ENCODE assay signal across 24 mouse cellular contexts in the genomic region with DNA sequence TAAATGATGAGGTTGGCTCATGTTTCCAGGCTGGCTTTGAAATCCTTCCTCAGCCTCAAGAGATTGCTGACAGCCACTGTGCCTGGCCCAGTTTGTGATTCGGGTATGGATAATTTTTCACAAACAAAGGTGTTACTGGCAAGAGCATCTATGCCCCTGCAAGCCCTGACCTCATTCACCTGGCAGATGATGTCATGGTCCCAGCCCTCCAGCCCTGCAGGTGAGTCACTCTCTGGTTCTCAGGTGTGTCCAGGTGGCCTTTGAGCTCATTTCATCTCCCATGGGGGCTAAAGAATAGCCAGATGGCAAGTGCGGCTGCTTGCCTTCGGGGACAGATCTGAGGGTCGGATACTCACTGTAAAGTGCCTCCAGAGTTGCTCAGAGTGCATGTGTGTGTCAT. TPM values are rescaled to one million over a fixed set of nuclear protein-coding genes. Genes with fewer than 3 reads are reported as not detected.
DNase-seq lines count a peak whose midpoint lies in the region; ATAC-seq and TF ChIP-seq lines count a peak whose summit lies in the region.
"Had no signal": no experiment of that assay in that cellular context is flagged by ENCODE, and none has a peak within 500 bp of the region (broad histone marks: within the 10 kb centered on the region; RNA-seq: fewer than 3 reads in every experiment).

No protein-coding gene starts in this region.

- H3K4me1 ChIP-seq in intestine, embryonic 16.5 days (ENCODE audit: control insufficient read depth, insufficient read depth, low read length), result peaks cover 6% of the 10 kb centered on the region
- H3K4me1 ChIP-seq in intestine, embryonic 15.5 days (replicated peaks), result peaks cover 10% of the 10 kb centered on the region; the same call in 1 of the 2 replicates
- H3K4me1 ChIP-seq in stomach, postnatal 0 days (replicated peaks; ENCODE audit: control insufficient read depth, insufficient read depth), result no peaks in the 10 kb centered on the region

- H3K4me2 ChIP-seq in intestine, embryonic 16.5 days (ENCODE audit: low read depth, low read length), result no peak overlapping the region
- no peak overlapping the region for H3K4me2 ChIP-seq in intestine, embryonic 15.5 days (replicated peaks)
- no peak overlapping the region for H3K4me2 ChIP-seq in stomach, postnatal 0 days (replicated peaks; ENCODE audit: low read depth)
- H3K4me2 ChIP-seq: embryonic facial prominence, embryonic 12.5 days; embryonic facial prominence, embryonic 15.5 days; heart, embryonic 13.5 days; hindbrain, embryonic 14.5 days had no signal

- TF ChIP-seq CTCF in stomach, postnatal 0 days (IDR thresholded peaks at IDR 0.05; ENCODE audit: low read depth), result no peak

- H3K27me3 ChIP-seq in intestine, embryonic 16.5 days (replicated peaks; ENCODE audit: control insufficient read depth, insufficient read depth, low read length), result no peaks in the 10 kb centered on the region
- H3K27me3 ChIP-seq in intestine, embryonic 15.5 days (replicated peaks), result no peaks in the 10 kb centered on the region
- no peaks in the 10 kb centered on the region for H3K27me3 ChIP-seq in stomach, postnatal 0 days (ENCODE audit: control insufficient read depth, insufficient read depth, low read length)
- H3K27me3 ChIP-seq: embryonic facial prominence, embryonic 12.5 days; embryonic facial prominence, embryonic 15.5 days; heart, embryonic 13.5 days had no signal

- ATAC-seq in intestine, embryonic 16.5 days, result no peak
- no peak for ATAC-seq in intestine, embryonic 15.5 days
- peak; percentile 59; the same call in 1 of the 2 replicates for ATAC-seq in stomach, postnatal 0 days (ENCODE audit: low FRiP score, low TSS enrichment)
- ATAC-seq: CD4-positive, CD25-positive, alpha-beta regulatory T cell, adult 4 months; forebrain, embryonic 14.5 days; forebrain, postnatal 0 days; hindbrain, postnatal 0 days; inflammation-experienced regulatory T-cells, adult 6 months had no signal

- H3K9ac ChIP-seq in intestine, embryonic 16.5 days (ENCODE audit: low read depth, low read length), result 0 out of 2 replicates have a peak overlapping the region, but pooled peaks have one; percentile 29
- no peak overlapping the region for H3K9ac ChIP-seq in intestine, embryonic 15.5 days
- no peak overlapping the region for H3K9ac ChIP-seq in stomach, postnatal 0 days (ENCODE audit: low read length)
- H3K9ac ChIP-seq: embryonic facial prominence, embryonic 12.5 days; embryonic facial prominence, embryonic 15.5 days; forebrain, postnatal 0 days; heart, embryonic 13.5 days; hindbrain, embryonic 14.5 days had no signal

- no peak for TF ChIP-seq EP300 in stomach, postnatal 0 days (optimal IDR thresholded peaks at IDR 0.05)

- no peaks in the 10 kb centered on the region for H3K36me3 ChIP-seq in intestine, embryonic 16.5 days (ENCODE audit: control insufficient read depth, insufficient read depth, low read length)
- H3K36me3 ChIP-seq in intestine, embryonic 15.5 days, result no peaks in the 10 kb centered on the region
- no peaks in the 10 kb centered on the region for H3K36me3 ChIP-seq in stomach, postnatal 0 days (ENCODE audit: control insufficient read depth, insufficient read depth, low read length)
- H3K36me3 ChIP-seq: embryonic facial prominence, embryonic 12.5 days; heart, embryonic 13.5 days had no signal

- WGBS in intestine, embryonic 16.5 days, result 68% methylated on average over 4 of the region's 4 CpGs
- 74% methylated on average over 4 of the region's 4 CpGs for WGBS in intestine, embryonic 15.5 days
- WGBS in stomach, postnatal 0 days, result 84% methylated on average over 4 of the region's 4 CpGs

- no peak overlapping the region for H3K27ac ChIP-seq in intestine, embryonic 16.5 days (ENCODE audit: low read length)
- no peak overlapping the region for H3K27ac ChIP-seq in intestine, embryonic 15.5 days
- H3K27ac ChIP-seq in stomach, postnatal 0 days (replicated peaks), result no peak overlapping the region
- H3K27ac ChIP-seq: embryonic facial prominence, embryonic 12.5 days; embryonic facial prominence, embryonic 15.5 days; hindbrain, embryonic 14.5 days; hindbrain, postnatal 0 days had no signal

- H3K4me3 ChIP-seq in intestine, embryonic 16.5 days (ENCODE audit: low read length), result no peak overlapping the region
- H3K4me3 ChIP-seq in intestine, embryonic 15.5 days (replicated peaks), result no peak overlapping the region
- no peak overlapping the region for H3K4me3 ChIP-seq in stomach, postnatal 0 days (ENCODE audit: low read depth, low read length)
- H3K4me3 ChIP-seq: embryonic facial prominence, embryonic 12.5 days; embryonic facial prominence, embryonic 15.5 days; heart, adult 2 months; heart, embryonic 10.5 days; heart, embryonic 13.5 days had no signal

- H3K9me3 ChIP-seq in intestine, embryonic 16.5 days (ENCODE audit: control insufficient read depth, low read length), result no peaks in the 10 kb centered on the region
- no peaks in the 10 kb centered on the region for H3K9me3 ChIP-seq in intestine, embryonic 15.5 days
- no peaks in the 10 kb centered on the region for H3K9me3 ChIP-seq in stomach, postnatal 0 days (ENCODE audit: control insufficient read depth, low read length)
- H3K9me3 ChIP-seq: embryonic facial prominence, embryonic 12.5 days; embryonic facial prominence, embryonic 15.5 days; heart, embryonic 10.5 days; heart, embryonic 13.5 days had no signal

- DNase-seq in cerebellum, adult 9-10 months, result peak; percentile 32
- no peak for DNase-seq in cerebellum, postnatal 14 days
- DNase-seq in stomach, postnatal 0 days (ENCODE audit: low spot score), result peak; percentile 37
- no peak for DNase-seq in c-Kit-positive CD71-positive TER-119-positive erythroid progenitor cells, embryonic 14.5 days (ENCODE audit: low spot score)
- DNase-seq: adrenal gland, adult 2 months; adrenal gland, postnatal 14 days; cerebellum, postnatal 10 days; forebrain, postnatal 0 days; gastrocnemius, postnatal 25 days; heart, adult 2 months; heart, postnatal 14 days; heart, postnatal 4 days; kidney, adult 18-20 months had no signal

RNA-seq across cellular contexts. Expression of a gene that starts 8.2 kb away (rescaled TPM):
- polyA plus RNA-seq in intestine, embryonic 16.5 days (2015; fragmentation: Nextera tagmentation; extraction: Ambion mirVana), result 9.0 and 11.2 TPM in 2 replicates
- 15.9 and 18.6 TPM in 2 replicates for polyA plus RNA-seq in intestine, embryonic 15.5 days (2015; fragmentation: Nextera tagmentation; extraction: Ambion mirVana)
- polyA plus RNA-seq in stomach, postnatal 0 days (2015; fragmentation: Nextera tagmentation; extraction: Ambion mirVana), result 6.6 and 7.4 TPM in 2 replicates

Comparison
In these comparisons a context has a peak if more than half of its experiments do, and no peak if none do; other contexts are left out.
1. DNase-seq: peak in cerebellum, adult 9-10 months (single experiment) and stomach, postnatal 0 days (single experiment); none in cerebellum, postnatal 14 days (0 of 2) and c-Kit-positive CD71-positive TER-119-positive erythroid progenitor cells, embryonic 14.5 days (single experiment).